Mouse (Mus musculus) E14TG2a.4 (cell line): ENCODE data around the gene Trpm5.
A peak's percentile ranks its signal among the peaks of the same experiment; 100 is the strongest.

Source experiments
- H3K27me3 ChIP-seq: 2 replicates; pipeline ENCODE4 v1.6.1; 2014; ENCODE audit warnings: low read length, control low read depth; ENCODE audit not compliant: insufficient read depth
- H3K36me3 ChIP-seq: 2 replicates; pipeline ENCODE4 v1.6.1; 2014; ENCODE audit warnings: low read length, control low read depth; ENCODE audit not compliant: insufficient read depth
- H3K4me1 ChIP-seq: replicated peaks from 2 replicates; pipeline ENCODE4 v1.6.1; 2014; ENCODE audit warnings: low read depth, low read length, control low read depth
- H3K4me3 ChIP-seq: replicated peaks from 2 replicates; pipeline ENCODE4 v1.5.1; 2014; ENCODE audit warnings: mild to moderate bottlenecking, low read length
- H3K9me3 ChIP-seq: 2 replicates; pipeline ENCODE4 v1.6.1; 2014; ENCODE audit warnings: low read length, control low read depth
- CTCF ChIP-seq: conservative IDR thresholded peaks from 2 replicates; pipeline ENCODE4 v1.5.1; 2014; ENCODE audit warnings: low read length
- NANOG ChIP-seq: IDR thresholded peaks from 2 replicates; pipeline ENCODE4 v1.6.1; 2014; ENCODE audit warnings: borderline replicate concordance, low read length, mixed read lengths
- POU5F1 ChIP-seq: IDR thresholded peaks from 2 replicates; pipeline ENCODE4 v1.6.1; 2014; ENCODE audit warnings: low read length, borderline replicate concordance

Trpm5 gene

GRCm38 (mm10) chr7:143122191-143122590 is 27.7 kb upstream of the Trpm5 start:
- Histone ChIP-seq H3K36me3 (no peaks in the 10 kb centered on the region), H3K27me3 (peaks cover 4% of the 10 kb centered on the region), H3K4me3 (peak overlapping the region; percentile 27; the same call in 1 of the 2 replicates), H3K9me3 (no peaks in the 10 kb centered on the region), H3K4me1 (peaks cover 92% of the 10 kb centered on the region)
- TF ChIP-seq CTCF (no peak), NANOG (no peak), POU5F1 (no peak)

DNA sequence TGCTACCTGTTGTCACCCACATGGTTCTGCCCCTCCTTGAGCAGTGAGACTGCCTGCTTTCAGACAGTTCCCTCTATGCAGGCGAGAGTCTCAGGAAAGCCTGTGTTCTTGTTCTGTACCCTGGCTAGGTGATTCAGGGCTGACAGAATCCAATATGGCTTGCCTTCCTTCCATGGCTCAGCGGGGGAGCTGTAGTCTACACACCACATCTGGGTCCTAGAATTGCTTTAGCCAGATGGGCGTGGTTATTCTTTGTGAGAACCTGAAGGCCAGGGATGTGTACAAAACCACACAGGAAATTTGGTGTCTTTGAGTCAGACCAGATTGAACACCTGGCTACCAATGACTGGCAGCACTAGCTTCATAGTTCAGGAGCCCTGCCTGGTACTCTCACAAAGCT is 25.4 kb upstream of the Trpm5 start:
- Histone ChIP-seq H3K4me1 (peaks cover 91% of the 10 kb centered on the region), H3K36me3 (no peaks in the 10 kb centered on the region)

GRCm38 (mm10) chr7:143119407-143119806 is 25.0 kb upstream of the Trpm5 start:
- Histone ChIP-seq H3K4me3 (peak overlapping the region; percentile 45; the same call in 1 of the 2 replicates), H3K9me3 (no peaks in the 10 kb centered on the region), H3K4me1 (peaks cover 86% of the 10 kb centered on the region), H3K27me3 (no peaks in the 10 kb centered on the region), H3K36me3 (no peaks in the 10 kb centered on the region)
- TF ChIP-seq NANOG: no peak
- TF ChIP-seq CTCF: no peak
- TF ChIP-seq POU5F1: no peak

More for the DNA sequence above, 25.4 kb upstream of the Trpm5 start:
- Histone ChIP-seq H3K9me3 (no peaks in the 10 kb centered on the region), H3K4me3 (peak overlapping the region; percentile 45), H3K27me3 (no peaks in the 10 kb centered on the region)
- TF ChIP-seq CTCF: no peak
- TF ChIP-seq NANOG: no peak
- no peak for TF ChIP-seq POU5F1

GRCm38 (mm10) chr7:143116521-143116920 is 22.1 kb upstream of the Trpm5 start:
- TF ChIP-seq POU5F1: no peak
- TF ChIP-seq NANOG: no peak
- no peak for TF ChIP-seq CTCF
- H3K36me3 ChIP-seq: no peaks in the 10 kb centered on the region
- no peak overlapping the region for H3K4me3 ChIP-seq
- H3K9me3 ChIP-seq: no peaks in the 10 kb centered on the region
- peaks cover 59% of the 10 kb centered on the region for H3K4me1 ChIP-seq
- peaks cover 17% of the 10 kb centered on the region for H3K27me3 ChIP-seq

DNA sequence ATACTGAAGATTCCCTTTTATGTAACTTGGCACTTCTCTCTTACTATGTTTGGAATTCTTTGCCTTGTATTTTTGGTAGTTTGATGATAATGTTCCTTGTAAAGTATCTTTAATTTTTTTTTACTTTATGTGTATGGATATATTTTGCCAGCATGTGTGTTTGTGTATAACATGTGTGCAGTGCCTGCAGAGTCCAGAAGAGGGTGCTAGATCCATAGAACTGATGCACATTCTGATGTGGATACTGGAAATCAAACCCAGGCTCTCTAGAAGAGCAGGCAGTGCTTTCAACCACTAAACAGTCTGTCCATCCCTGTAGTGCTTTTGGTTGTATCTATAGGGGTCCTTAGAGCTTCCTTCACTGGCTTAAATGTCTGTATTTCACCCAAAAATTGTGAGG is 20.3 kb upstream of the Trpm5 start:
- Histone ChIP-seq H3K4me3 (no peak overlapping the region), H3K36me3 (no peaks in the 10 kb centered on the region), H3K4me1 (peaks cover 42% of the 10 kb centered on the region), H3K27me3 (peaks cover 35% of the 10 kb centered on the region), H3K9me3 (no peaks in the 10 kb centered on the region)
- no peak for TF ChIP-seq POU5F1
- TF ChIP-seq CTCF: peak; percentile 92
- no peak for TF ChIP-seq NANOG

GRCm38 (mm10) chr7:143112395-143112794 is 18.0 kb upstream of the Trpm5 start:
- no peak overlapping the region for H3K4me3 ChIP-seq

DNA sequence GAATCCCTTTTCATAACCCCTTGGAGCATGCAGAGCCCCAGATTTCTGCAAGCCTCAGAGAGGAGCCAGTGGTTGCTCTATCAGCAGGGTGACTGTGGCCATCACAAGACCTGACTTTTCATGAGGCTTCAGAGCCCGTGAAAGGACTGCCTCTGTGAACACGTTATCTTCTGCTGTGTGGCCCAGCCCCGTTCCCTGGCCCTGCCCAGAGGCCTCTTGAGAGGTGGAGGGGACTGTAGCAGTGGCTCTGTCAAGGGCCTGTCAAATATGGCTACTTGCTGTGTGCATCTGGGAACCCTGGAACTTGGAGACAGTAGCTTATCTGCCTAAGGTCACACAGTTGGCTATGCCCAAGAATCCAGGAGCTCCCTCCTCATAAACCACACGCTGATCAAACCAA is 17.3 kb upstream of the Trpm5 start:
- no peaks in the 10 kb centered on the region for H3K9me3 ChIP-seq
- no peak overlapping the region for H3K4me3 ChIP-seq
- TF ChIP-seq CTCF: no peak
- TF ChIP-seq NANOG: no peak
- TF ChIP-seq POU5F1: no peak
- peaks cover 65% of the 10 kb centered on the region for H3K27me3 ChIP-seq
- H3K4me1 ChIP-seq: peaks cover 25% of the 10 kb centered on the region
- no peaks in the 10 kb centered on the region for H3K36me3 ChIP-seq

More at GRCm38 (mm10) chr7:143112395-143112794, 18.0 kb upstream of the Trpm5 start:
- Histone ChIP-seq H3K9me3 (no peaks in the 10 kb centered on the region), H3K36me3 (no peaks in the 10 kb centered on the region), H3K27me3 (peaks cover 58% of the 10 kb centered on the region), H3K4me1 (peaks cover 31% of the 10 kb centered on the region)
- TF ChIP-seq CTCF (no peak), NANOG (no peak), POU5F1 (no peak)

DNA sequence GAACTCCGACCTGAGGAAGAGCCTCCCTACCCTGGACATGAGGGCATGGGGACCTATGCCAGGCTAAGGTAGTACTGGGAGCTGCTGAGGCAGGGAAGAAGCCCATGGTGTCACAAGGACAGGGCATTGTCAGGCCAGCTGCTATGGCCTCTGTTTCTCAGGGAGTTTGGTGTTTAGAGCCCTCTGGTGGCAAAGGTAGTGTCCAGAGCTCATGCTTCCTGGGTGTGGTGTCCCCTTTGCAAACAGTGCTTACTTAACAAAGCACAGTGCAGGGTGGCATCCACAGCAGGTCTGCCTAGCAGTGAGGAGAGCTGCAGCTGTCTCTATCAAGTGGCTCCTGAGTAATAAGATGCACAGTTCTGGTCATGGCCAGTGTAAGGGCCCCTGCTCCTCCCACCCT is 16.4 kb upstream of the Trpm5 start:
- H3K27me3 ChIP-seq: peaks cover 74% of the 10 kb centered on the region
- TF ChIP-seq NANOG (no peak), CTCF (no peak), POU5F1 (no peak)
- H3K4me3 ChIP-seq: no peak overlapping the region
- H3K36me3 ChIP-seq: no peaks in the 10 kb centered on the region
- H3K4me1 ChIP-seq: peaks cover 25% of the 10 kb centered on the region
- H3K9me3 ChIP-seq: no peaks in the 10 kb centered on the region

DNA sequence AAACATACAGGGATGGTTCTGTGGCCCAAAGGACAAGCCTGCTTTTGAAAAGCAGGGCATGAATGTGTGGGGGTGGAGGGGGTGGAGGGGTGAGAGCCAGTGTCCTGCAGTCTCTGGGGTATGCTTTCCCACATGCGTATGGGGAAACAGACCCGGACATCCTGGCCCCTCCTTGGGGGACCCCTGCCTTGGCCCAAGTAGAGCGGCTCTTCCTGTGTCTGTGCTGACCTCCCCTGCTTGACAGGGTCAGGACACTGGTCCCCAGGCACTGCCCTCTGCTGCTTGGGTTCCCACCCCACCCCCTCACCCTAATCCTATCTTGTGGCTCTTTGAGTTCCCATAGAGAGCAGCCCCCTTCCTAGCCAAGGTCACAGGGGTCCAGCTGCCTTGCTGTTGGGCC is 15.3 kb upstream of the Trpm5 start:
- no peaks in the 10 kb centered on the region for H3K9me3 ChIP-seq
- no peak for TF ChIP-seq POU5F1
- TF ChIP-seq NANOG: no peak
- TF ChIP-seq CTCF: no peak
- H3K36me3 ChIP-seq: no peaks in the 10 kb centered on the region
- peaks cover 23% of the 10 kb centered on the region for H3K4me1 ChIP-seq
- peaks cover 85% of the 10 kb centered on the region for H3K27me3 ChIP-seq
- H3K4me3 ChIP-seq: no peak overlapping the region
